Mouse (Mus musculus) liver, embryonic 13.5 days (tissue): Measurements from ENCODE around the gene Bco2. TPM values are rescaled to one million over a fixed set of nuclear protein-coding genes. Genes with fewer than 3 reads are reported as not detected.

ENCODE experiments used
- ATAC-seq: fragments of 200-750 bp; cut with Nextera tagmentation; 2 replicates; pipeline ENCODE4 v1.8.0; 2017; ENCODE audit warnings: low read depth, mild to moderate bottlenecking, moderate number of reproducible peaks, moderate library complexity
- DNase-seq: peaks from one replicate; pipeline ENCODE4 v3.0.0; 2022
- H3K27ac ChIP-seq: fragments of 300-500 bp; sonication (generic); 2 replicates; pipeline ENCODE4 v1.5.1; 2015; ENCODE audit warnings: moderate library complexity, mild to moderate bottlenecking, inconsistent platforms
- H3K27me3 ChIP-seq: fragments of 300-500 bp; sonication (generic); 2 replicates; pipeline ENCODE4 v1.6.1; 2015; ENCODE audit warnings: mild to moderate bottlenecking, inconsistent platforms
- H3K36me3 ChIP-seq: fragments of 300-500 bp; sonication (generic); 2 replicates; pipeline ENCODE4 v1.6.1; 2015; ENCODE audit warnings: mild to moderate bottlenecking, inconsistent platforms
- H3K4me1 ChIP-seq: fragments of 300-500 bp; sonication (generic); replicated peaks from 2 replicates; pipeline ENCODE4 v1.6.1; 2015; ENCODE audit warnings: inconsistent platforms
- H3K4me2 ChIP-seq: fragments of 300-500 bp; sonication (generic); 2 replicates; pipeline ENCODE4 v1.6.1; 2015; ENCODE audit warnings: inconsistent platforms, mild to moderate bottlenecking, moderate library complexity
- H3K4me3 ChIP-seq: fragments of 300-500 bp; sonication (generic); replicated peaks from 2 replicates; pipeline ENCODE4 v1.5.1; 2015; ENCODE audit warnings: mild to moderate bottlenecking, inconsistent platforms
- H3K9ac ChIP-seq: fragments of 300-500 bp; sonication (generic); 2 replicates; pipeline ENCODE4 v1.6.1; 2015; ENCODE audit warnings: mild to moderate bottlenecking, inconsistent platforms
- H3K9me3 ChIP-seq: fragments of 300-500 bp; sonication (generic); replicated peaks from 2 replicates; pipeline ENCODE4 v1.6.1; 2016; ENCODE audit warnings: inconsistent platforms
- WGBS: fragments of 180-500 bp; shearing (Covaris S2); methylation state at CpG from one replicate; pipeline ENCODE4 v1.1.7; 2015; ENCODE audit not compliant: insufficient replicate concordance; 5-methylcytosine and 5-hydroxymethylcytosine counted together
- polyA plus RNA-seq: library from polyadenylated mRNA; unstranded; fragments of >200 nt; fragmentation: Nextera tagmentation; extraction: Ambion mirVana; gene quantifications from 2 replicates; pipeline ENCODE4 v1.2.1, GENCODE M21; 2015

The Bco2 gene
- polyA plus RNA-seq, 1 experiment from 2014 or later: 0.24 TPM

DNA sequence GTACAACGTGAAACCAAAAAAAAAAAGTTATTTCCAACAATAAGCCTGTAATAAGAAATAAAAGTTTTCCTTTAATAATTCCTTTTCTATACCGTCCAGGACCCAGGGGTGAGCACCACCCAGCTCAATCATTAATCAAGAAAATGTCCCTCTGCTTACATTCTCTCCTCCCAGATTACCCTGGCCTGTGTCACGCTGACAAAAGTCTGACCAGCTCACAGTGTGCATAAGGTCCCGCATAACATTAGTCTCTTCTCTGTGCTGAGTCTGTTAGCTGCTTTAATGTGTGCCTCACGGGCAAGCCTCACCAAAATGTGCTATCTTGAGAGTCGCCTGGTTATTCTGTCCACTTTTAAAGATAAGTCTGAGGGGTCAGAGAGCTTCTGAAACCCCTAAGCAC, 49.6 kb downstream of the Bco2 start:
- H3K27ac ChIP-seq: no peak overlapping the region
- peaks cover 9% of the 10 kb centered on the region for H3K4me1 ChIP-seq
- ATAC-seq (0 out of 2 replicates have a peak, but pooled peaks have one; percentile 40), DNase-seq (no peak)
- no peaks in the 10 kb centered on the region for H3K36me3 ChIP-seq
- no peaks in the 10 kb centered on the region for H3K27me3 ChIP-seq
- no peak overlapping the region for H3K9ac ChIP-seq
- H3K9me3 ChIP-seq: no peaks in the 10 kb centered on the region
- no peak overlapping the region for H3K4me3 ChIP-seq
- no peak overlapping the region for H3K4me2 ChIP-seq
- WGBS: 42% methylated on average over 6 of the region's 6 CpGs

- H3K4me2 ChIP-seq: no peak overlapping the region
- H3K9ac ChIP-seq: no peak overlapping the region
- ATAC-seq (no peak), DNase-seq (no peak)
- no peaks in the 10 kb centered on the region for H3K9me3 ChIP-seq
- no peak overlapping the region for H3K27ac ChIP-seq
- no peak overlapping the region for H3K4me3 ChIP-seq
- H3K4me1 ChIP-seq: peaks cover 14% of the 10 kb centered on the region
- H3K36me3 ChIP-seq: no peaks in the 10 kb centered on the region
- 68% methylated on average over 3 of the region's 3 CpGs for WGBS
- H3K27me3 ChIP-seq: no peaks in the 10 kb centered on the region
These were observed 52.0 kb downstream of the Bco2 start for GRCm38 (mm10) chr9:50502949-50503348.

- Histone ChIP-seq H3K36me3 (no peaks in the 10 kb centered on the region), H3K27me3 (no peaks in the 10 kb centered on the region), H3K4me1 (peaks cover 25% of the 10 kb centered on the region), H3K9me3 (no peaks in the 10 kb centered on the region), H3K27ac (peak overlapping the region; percentile 50; the same call in 1 of the 2 replicates), H3K4me3 (peak overlapping the region; percentile 53), H3K9ac (peak overlapping the region; percentile 59), H3K4me2 (peak overlapping the region; percentile 70)
- DNase-seq: no peak
- ATAC-seq: peak; percentile 81
- 16% methylated on average over 14 of the region's 14 CpGs for WGBS
These were observed 53.9 kb downstream of the Bco2 start for GRCm38 (mm10) chr9:50500974-50501501.

- Histone ChIP-seq H3K9ac (peak overlapping the region; percentile 59), H3K4me3 (peak overlapping the region; percentile 53), H3K27me3 (no peaks in the 10 kb centered on the region), H3K36me3 (no peaks in the 10 kb centered on the region), H3K4me2 (peak overlapping the region; percentile 70), H3K27ac (no peak overlapping the region), H3K4me1 (peaks cover 31% of the 10 kb centered on the region), H3K9me3 (no peaks in the 10 kb centered on the region)
- WGBS: 48% methylated on average over 15 of the region's 15 CpGs
- ATAC-seq (no peak), DNase-seq (no peak)
These were observed 54.5 kb downstream of the Bco2 start for GRCm38 (mm10) chr9:50500467-50500973.

- WGBS: 71% methylated on average over 3 of the region's 3 CpGs
- peaks cover 33% of the 10 kb centered on the region for H3K4me1 ChIP-seq
These were observed 55.2 kb downstream of the Bco2 start for GRCm38 (mm10) chr9:50499781-50500180.

GRCm38 (mm10) chr9:50498815-50499214, 56.2 kb downstream of the Bco2 start:
- ATAC-seq: no peak
- no peak overlapping the region for H3K9ac ChIP-seq
- no peak for DNase-seq
- whole genome bisulfite sequencing: 62% methylated on average over 16 of the region's 16 CpGs
- no peak overlapping the region for H3K4me3 ChIP-seq
- no peaks in the 10 kb centered on the region for H3K27me3 ChIP-seq
- no peaks in the 10 kb centered on the region for H3K36me3 ChIP-seq
- no peak overlapping the region for H3K27ac ChIP-seq
- no peaks in the 10 kb centered on the region for H3K9me3 ChIP-seq
- H3K4me1 ChIP-seq: peaks cover 33% of the 10 kb centered on the region
- H3K4me2 ChIP-seq: no peak overlapping the region

More at GRCm38 (mm10) chr9:50499781-50500180, 55.2 kb downstream of the Bco2 start:
- Histone ChIP-seq H3K9ac (no peak overlapping the region), H3K36me3 (no peaks in the 10 kb centered on the region), H3K9me3 (no peaks in the 10 kb centered on the region), H3K27me3 (no peaks in the 10 kb centered on the region), H3K27ac (no peak overlapping the region), H3K4me3 (no peak overlapping the region), H3K4me2 (no peak overlapping the region)
- ATAC-seq (no peak), DNase-seq (no peak)

GRCm38 (mm10) chr9:50497536-50497935, 57.4 kb downstream of the Bco2 start:
- ATAC-seq: no peak
- Histone ChIP-seq H3K4me1 (peaks cover 39% of the 10 kb centered on the region), H3K27ac (no peak overlapping the region), H3K27me3 (no peaks in the 10 kb centered on the region), H3K9ac (no peak overlapping the region), H3K4me2 (no peak overlapping the region), H3K9me3 (no peaks in the 10 kb centered on the region), H3K36me3 (no peaks in the 10 kb centered on the region), H3K4me3 (no peak overlapping the region)
- 64% methylated on average over 2 of the region's 2 CpGs for WGBS
- no peak for DNase-seq

DNA sequence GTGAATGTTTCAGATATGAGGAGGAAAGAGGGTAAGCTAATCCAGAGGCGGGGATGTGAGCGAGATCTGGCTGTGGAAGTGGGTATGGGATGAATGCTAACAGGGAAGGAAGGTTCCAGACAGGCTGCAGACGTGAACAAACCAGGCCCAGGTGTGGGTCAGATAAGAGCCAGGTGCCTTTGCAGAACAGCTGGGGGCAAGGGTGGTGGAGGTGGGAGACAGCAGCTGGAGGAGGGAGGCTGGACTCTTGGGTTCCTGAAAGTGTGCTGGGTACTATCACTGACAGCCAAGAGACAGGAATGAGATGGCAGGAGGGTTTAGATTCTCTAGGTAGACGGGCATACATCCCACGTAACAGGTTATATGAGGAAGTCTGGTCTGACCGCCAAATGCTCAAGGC, 57.9 kb downstream of the Bco2 start:
- Histone ChIP-seq H3K9me3 (no peaks in the 10 kb centered on the region), H3K27ac (0 out of 2 replicates have a peak overlapping the region, but pooled peaks have one; percentile 12), H3K4me3 (no peak overlapping the region), H3K9ac (no peak overlapping the region), H3K4me1 (peaks cover 39% of the 10 kb centered on the region), H3K36me3 (no peaks in the 10 kb centered on the region), H3K4me2 (no peak overlapping the region), H3K27me3 (no peaks in the 10 kb centered on the region)
- ATAC-seq: no peak
- 33% methylated on average over 6 of the region's 6 CpGs for WGBS
- DNase-seq: no peak

GRCm38 (mm10) chr9:50496546-50496945, 58.4 kb downstream of the Bco2 start:
- WGBS: 6% methylated on average over 6 of the region's 6 CpGs
- Histone ChIP-seq H3K27me3 (no peaks in the 10 kb centered on the region), H3K36me3 (no peaks in the 10 kb centered on the region), H3K9me3 (no peaks in the 10 kb centered on the region), H3K4me3 (no peak overlapping the region), H3K27ac (0 out of 2 replicates have a peak overlapping the region, but pooled peaks have one; percentile 12), H3K4me2 (peak overlapping the region; percentile 30), H3K9ac (peak overlapping the region; percentile 29; the same call in 1 of the 2 replicates), H3K4me1 (peaks cover 40% of the 10 kb centered on the region)
- ATAC-seq (no peak; the same call in 1 of the 2 replicates), DNase-seq (no peak)

GRCm38 (mm10) chr9:50496151-50496505, 58.9 kb downstream of the Bco2 start:
- no peaks in the 10 kb centered on the region for H3K9me3 ChIP-seq
- no peaks in the 10 kb centered on the region for H3K27me3 ChIP-seq
- ATAC-seq: peak; percentile 25; the same call in 1 of the 2 replicates
- DNase-seq: no peak
- H3K4me1 ChIP-seq: peaks cover 40% of the 10 kb centered on the region
- 7% methylated on average over 6 of the region's 6 CpGs for WGBS
- no peak overlapping the region for H3K4me3 ChIP-seq
- H3K4me2 ChIP-seq: peak overlapping the region; percentile 30
- no peaks in the 10 kb centered on the region for H3K36me3 ChIP-seq
- no peak overlapping the region for H3K27ac ChIP-seq
- H3K9ac ChIP-seq: peak overlapping the region; percentile 29; the same call in 1 of the 2 replicates

DNA sequence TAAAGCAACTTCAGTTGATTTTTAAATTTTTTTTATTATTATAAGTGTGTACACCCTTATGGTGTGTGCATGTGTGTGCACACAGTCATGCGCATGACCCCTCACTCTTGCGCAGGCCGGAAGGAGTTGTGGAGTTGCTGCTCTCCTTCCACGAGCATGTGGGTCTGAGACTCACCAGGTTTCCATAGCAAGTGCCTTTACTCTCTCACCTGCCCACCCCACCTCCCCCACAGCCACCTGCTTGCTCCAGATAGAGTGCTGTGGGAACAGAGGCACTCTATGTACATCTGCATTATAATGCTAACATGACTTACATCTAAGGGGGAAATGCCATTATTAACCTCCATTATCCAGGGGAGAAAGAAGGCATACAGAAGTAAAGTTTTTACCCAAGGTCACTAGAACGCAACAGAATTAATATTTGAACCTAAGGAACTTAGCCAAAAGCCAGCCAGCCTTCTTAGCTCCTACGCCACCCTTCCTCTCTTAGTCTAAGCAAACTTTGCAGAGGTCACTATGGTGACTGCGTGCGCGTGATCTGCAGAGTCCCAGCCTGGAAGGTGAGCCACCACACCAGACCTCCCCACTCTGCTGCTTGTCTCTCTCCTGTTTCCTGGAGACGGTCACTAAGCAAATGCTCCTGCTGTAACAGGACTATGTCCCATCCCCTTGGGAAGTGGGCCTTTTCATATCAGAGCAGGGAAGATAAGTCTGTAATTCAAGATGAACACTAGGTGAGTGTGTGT, 59.4 kb downstream of the Bco2 start:
- WGBS: 50% methylated on average over 10 of the region's 10 CpGs
- peak overlapping the region; percentile 30; the same call in 1 of the 2 replicates for H3K4me2 ChIP-seq
- ATAC-seq (0 out of 2 replicates have a peak, but pooled peaks have one; percentile 27), DNase-seq (no peak)
- peak overlapping the region; percentile 17; the same call in 1 of the 2 replicates for H3K9ac ChIP-seq
- H3K4me3 ChIP-seq: no peak overlapping the region
- H3K27ac ChIP-seq: no peak overlapping the region
- H3K9me3 ChIP-seq: no peaks in the 10 kb centered on the region
- no peaks in the 10 kb centered on the region for H3K27me3 ChIP-seq
- no peaks in the 10 kb centered on the region for H3K36me3 ChIP-seq
- H3K4me1 ChIP-seq: peaks cover 39% of the 10 kb centered on the region
